Mouse (Mus musculus) embryonic fibroblast, embryonic 13.5 days (primary cell): Measurements from ENCODE around the gene Tmcc3.

Experiments used
- CTCF ChIP-seq: IDR thresholded peaks from 2 replicates; pipeline ENCODE4 v1.5.1; 2011; ENCODE audit warnings: mild to moderate bottlenecking, control low read depth, low read length, moderate library complexity, borderline replicate concordance; ENCODE audit not compliant: insufficient read depth
- POLR2A ChIP-seq: IDR thresholded peaks from 2 replicates; pipeline ENCODE4 v1.6.1; 2011; ENCODE audit warnings: low read depth, mild to moderate bottlenecking, control low read depth, low read length, moderate library complexity

GRCm38 (mm10) chr10:94562188-94562587 lies 250.4 kb downstream of the Tmcc3 start:
- no peak for TF ChIP-seq CTCF
- TF ChIP-seq POLR2A: no peak
